Mouse (Mus musculus): ENCODE results near the gene Gtf2h1. TPM values are rescaled to one million over a fixed set of nuclear protein-coding genes. Genes with fewer than 3 reads are reported as not detected.

The Gtf2h1 gene
- polyA plus RNA-seq, 1 experiment from 2014 or later = 48.7 TPM

DNA sequence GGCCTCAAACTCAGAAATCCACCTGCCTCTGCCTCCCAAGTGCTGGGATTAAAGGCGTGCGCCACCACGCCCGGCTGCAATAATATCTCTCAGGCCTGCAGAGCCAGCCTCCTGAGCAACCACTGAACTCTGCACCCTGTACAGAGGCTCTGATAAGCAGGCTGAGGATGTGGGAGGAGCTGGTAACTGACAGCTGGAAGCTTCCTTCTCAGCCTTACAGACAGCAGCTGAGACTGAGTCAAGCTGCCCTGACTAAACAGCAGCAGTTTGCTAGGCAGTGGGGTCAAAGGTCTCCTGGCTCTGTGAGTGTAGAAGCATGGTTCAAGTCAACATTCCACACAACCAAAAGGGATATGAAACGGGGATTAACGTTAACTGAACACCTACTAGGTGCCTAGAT is 37.4 kb downstream of the Gtf2h1 start:
- Histone ChIP-seq H3K27ac (no peak overlapping the region), H3K4me2 (no peak overlapping the region), H3K9me3 (replicated peaks) (no peaks in the 10 kb centered on the region), H3K4me3 (no peak overlapping the region), H3K27me3 (no peaks in the 10 kb centered on the region), H3K36me3 (ENCODE audit: poor library complexity, severe bottlenecking) (no peaks in the 10 kb centered on the region), H3K4me1 (peaks cover 9% of the 10 kb centered on the region), H3K9ac (no peak overlapping the region)
- ATAC-seq = no peak
- WGBS = 91% methylated on average over 6 of the region's 6 CpGs

DNA sequence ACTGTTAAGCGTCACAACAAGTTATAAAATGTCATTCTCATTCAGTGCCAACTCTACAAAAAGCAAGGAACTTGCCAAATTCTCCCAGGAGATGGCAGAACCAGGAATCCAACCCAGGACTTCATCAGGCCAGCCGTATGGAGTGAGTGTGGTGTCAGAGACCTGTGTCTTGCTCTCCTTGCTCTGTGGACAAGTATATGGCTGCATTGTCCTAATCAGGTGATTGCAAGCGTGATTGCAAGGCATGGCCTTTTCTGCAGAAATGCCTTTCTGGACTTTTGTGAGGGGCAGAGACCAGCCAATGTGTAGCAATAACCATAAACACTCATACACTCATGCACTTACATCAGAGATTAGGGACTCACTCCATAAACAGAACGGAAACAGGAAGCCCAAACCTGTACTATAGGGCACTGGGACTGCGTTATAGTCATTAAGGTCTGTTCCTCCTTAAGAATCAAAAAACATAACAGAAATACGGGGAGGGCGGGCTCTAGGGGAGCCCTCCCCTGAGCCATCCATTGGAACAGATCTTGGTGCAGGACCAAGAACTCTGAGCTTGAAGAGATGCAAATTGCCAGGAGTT is 37.9 kb downstream of the Gtf2h1 start:
- WGBS = 88% methylated on average over 7 of the region's 7 CpGs

DNA sequence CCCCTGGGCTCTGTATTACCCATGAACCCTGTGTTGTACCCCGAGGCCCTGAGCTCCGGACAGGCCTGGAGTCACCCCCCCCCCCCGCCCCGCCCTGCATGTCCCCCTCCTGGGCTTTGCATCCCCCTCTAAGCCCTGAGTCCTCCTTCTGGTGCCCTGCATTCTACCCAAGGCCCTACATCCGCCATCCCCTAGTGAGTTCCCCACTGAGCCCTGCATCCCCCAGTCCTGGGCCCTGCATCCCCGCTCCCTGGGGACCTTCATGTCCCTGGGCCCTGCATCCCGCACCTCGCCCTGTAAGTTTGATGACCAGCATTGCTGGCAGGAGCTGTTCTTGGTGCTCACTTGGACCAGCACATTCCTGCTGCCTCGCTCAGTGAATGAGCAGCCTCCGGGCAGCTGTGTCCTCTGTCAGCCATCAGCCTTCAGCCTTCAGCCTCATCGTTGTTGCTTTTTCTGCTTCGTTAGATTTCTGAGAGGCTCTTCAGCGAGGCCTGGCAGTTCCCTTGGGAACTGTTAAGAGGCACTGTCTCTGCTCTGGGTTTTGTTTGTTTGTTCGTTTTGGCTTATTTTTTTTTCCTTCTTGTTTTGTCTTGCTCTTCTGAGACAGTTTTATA is 39.2 kb downstream of the Gtf2h1 start:
- Histone ChIP-seq H3K27me3 (no peaks in the 10 kb centered on the region), H3K4me2 (no peak overlapping the region), H3K4me1 (peaks cover 21% of the 10 kb centered on the region), H3K9me3 (replicated peaks) (no peaks in the 10 kb centered on the region), H3K4me3 (no peak overlapping the region), H3K36me3 (ENCODE audit: poor library complexity, severe bottlenecking) (no peaks in the 10 kb centered on the region), H3K9ac (0 out of 2 replicates have a peak overlapping the region, but pooled peaks have one; percentile 40), H3K27ac (no peak overlapping the region)
- ATAC-seq = no peak
- WGBS = 19% methylated on average over 12 of the region's 14 CpGs

More for the DNA sequence above, 37.9 kb downstream of the Gtf2h1 start:
- no peak overlapping the region for H3K4me3 ChIP-seq
- H3K27me3 ChIP-seq = no peaks in the 10 kb centered on the region
- no peaks in the 10 kb centered on the region for H3K36me3 ChIP-seq (ENCODE audit: poor library complexity, severe bottlenecking)
- H3K27ac ChIP-seq = no peak overlapping the region
- no peaks in the 10 kb centered on the region for H3K9me3 ChIP-seq (replicated peaks)
- no peak overlapping the region for H3K9ac ChIP-seq
- peaks cover 14% of the 10 kb centered on the region for H3K4me1 ChIP-seq
- no peak overlapping the region for H3K4me2 ChIP-seq
- no peak for ATAC-seq

DNA sequence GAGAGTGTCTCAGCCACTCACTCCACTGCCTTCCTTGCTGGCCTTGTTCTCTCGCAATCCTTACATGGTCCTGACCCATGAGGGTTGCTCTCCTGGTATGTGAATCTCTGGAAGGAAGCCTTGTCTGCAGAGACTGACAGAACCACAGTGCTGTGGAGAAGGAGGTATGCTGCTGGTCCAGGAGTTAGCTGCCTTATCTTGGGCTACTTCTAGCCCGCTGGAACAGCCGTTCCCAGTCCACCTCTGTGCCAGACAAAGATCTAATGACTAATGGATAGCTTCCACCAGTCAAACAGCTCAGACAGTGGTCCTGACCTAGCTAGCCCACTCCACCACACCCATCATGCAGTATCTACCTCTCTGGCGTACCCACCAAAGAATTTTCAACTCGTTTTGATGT is 40.5 kb downstream of the Gtf2h1 start:
- no peak overlapping the region for H3K4me2 ChIP-seq
- ATAC-seq = no peak
- no peak overlapping the region for H3K9ac ChIP-seq
- no peak overlapping the region for H3K27ac ChIP-seq
- peaks cover 5% of the 10 kb centered on the region; the same call in 1 of the 2 replicates for H3K27me3 ChIP-seq
- no peaks in the 10 kb centered on the region for H3K36me3 ChIP-seq (ENCODE audit: poor library complexity, severe bottlenecking)
- peaks cover 21% of the 10 kb centered on the region for H3K4me1 ChIP-seq
- no peak overlapping the region for H3K4me3 ChIP-seq
- WGBS = 89% methylated on average over 5 of the region's 5 CpGs
- H3K9me3 ChIP-seq (replicated peaks) = no peaks in the 10 kb centered on the region

DNA sequence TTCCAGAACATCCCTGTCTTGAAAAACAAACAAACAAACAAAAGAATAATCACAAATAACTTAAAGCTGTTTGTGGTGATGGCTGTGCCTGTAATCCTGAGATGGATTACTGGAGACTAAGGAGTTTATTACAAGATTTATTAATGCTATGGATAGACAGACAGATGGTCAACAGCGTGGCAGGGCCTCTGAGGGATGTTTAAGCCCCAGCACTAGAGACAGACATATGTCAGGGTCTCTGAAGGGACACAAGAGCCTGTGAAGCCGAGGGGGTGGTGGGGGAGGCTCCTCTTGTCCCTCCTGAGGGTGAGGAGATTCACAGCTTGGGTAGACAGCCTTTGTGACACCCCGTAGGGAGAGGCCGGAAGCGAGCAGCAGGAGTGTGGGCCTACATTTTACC is 41.2 kb downstream of the Gtf2h1 start:
- WGBS = 38% methylated on average over 5 of the region's 5 CpGs
- no peak for ATAC-seq

DNA sequence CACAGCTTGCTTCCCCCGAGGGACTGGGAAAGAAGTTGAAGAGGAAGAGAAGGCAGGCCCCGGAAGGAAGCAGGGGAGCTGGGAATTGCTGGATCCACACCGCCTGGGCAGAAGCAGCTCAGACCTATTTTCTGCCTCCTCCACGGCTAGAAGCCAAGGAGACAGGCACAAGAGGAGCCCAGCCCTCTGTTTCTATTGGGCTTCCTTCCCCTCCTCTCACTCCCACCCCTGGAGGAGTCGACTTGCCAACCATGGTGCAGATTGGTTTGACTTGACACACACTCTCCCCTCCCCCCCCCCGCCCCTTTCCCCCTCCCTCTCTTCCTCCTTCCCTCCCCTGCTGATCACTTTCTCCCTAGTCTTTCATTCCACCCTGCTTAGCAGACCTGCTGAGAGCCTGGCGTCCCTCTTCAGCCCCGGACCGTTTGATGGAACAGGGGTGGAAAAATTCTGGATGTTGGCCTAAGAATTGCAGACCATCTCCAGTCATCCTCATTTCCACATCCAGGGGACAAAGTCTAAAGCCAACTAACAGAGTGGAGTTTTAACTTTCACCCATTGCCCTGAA is 42.3 kb downstream of the Gtf2h1 start:
- Histone ChIP-seq H3K27ac (0 out of 2 replicates have a peak overlapping the region, but pooled peaks have one; percentile 20), H3K36me3 (ENCODE audit: poor library complexity, severe bottlenecking) (no peaks in the 10 kb centered on the region), H3K27me3 (peaks cover 8% of the 10 kb centered on the region; the same call in 1 of the 2 replicates), H3K4me3 (no peak overlapping the region), H3K4me2 (0 out of 2 replicates have a peak overlapping the region, but pooled peaks have one; percentile 15), H3K4me1 (peaks cover 21% of the 10 kb centered on the region), H3K9ac (no peak overlapping the region), H3K9me3 (replicated peaks) (no peaks in the 10 kb centered on the region)
- peak; percentile 62 for ATAC-seq
- 3% methylated on average over 9 of the region's 9 CpGs for WGBS

More for the DNA sequence above, 41.2 kb downstream of the Gtf2h1 start:
- H3K27ac ChIP-seq = no peak overlapping the region
- H3K9me3 ChIP-seq (replicated peaks) = no peaks in the 10 kb centered on the region
- peaks cover 5% of the 10 kb centered on the region; the same call in 1 of the 2 replicates for H3K27me3 ChIP-seq
- H3K4me1 ChIP-seq = peaks cover 21% of the 10 kb centered on the region
- no peak overlapping the region for H3K4me3 ChIP-seq
- no peaks in the 10 kb centered on the region for H3K36me3 ChIP-seq (ENCODE audit: poor library complexity, severe bottlenecking)
- no peak overlapping the region for H3K9ac ChIP-seq
- H3K4me2 ChIP-seq = no peak overlapping the region

DNA sequence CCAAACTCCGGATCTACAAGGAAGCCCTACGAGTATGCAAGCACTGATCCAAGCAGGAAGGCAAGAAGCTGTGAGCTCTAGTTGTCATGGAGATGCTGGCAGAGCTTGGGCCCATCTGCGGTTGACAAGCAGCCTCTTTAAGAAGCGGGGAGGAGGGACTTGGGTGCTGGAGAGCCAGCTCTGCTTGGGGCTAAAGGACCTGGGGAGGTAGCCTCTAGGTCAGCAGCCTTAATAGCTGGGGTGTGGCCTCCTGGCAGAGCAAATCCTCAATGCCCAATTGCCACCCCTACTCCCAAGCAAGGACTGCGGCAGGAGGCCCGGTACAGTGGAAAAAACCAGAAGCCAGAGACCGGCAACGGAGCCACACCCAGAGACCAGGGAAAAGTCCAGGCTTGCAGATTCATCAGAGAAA is 43.0 kb downstream of the Gtf2h1 start:
- ATAC-seq = peak; percentile 91
- no peak overlapping the region for H3K9ac ChIP-seq
- 11% methylated on average over 8 of the region's 8 CpGs for WGBS
- H3K4me3 ChIP-seq = no peak overlapping the region
- H3K27me3 ChIP-seq = peaks cover 8% of the 10 kb centered on the region; the same call in 1 of the 2 replicates
- H3K4me1 ChIP-seq = peaks cover 21% of the 10 kb centered on the region
- no peaks in the 10 kb centered on the region for H3K9me3 ChIP-seq (replicated peaks)
- H3K27ac ChIP-seq = 0 out of 2 replicates have a peak overlapping the region, but pooled peaks have one; percentile 20
- peak overlapping the region; percentile 33 for H3K4me2 ChIP-seq
- no peaks in the 10 kb centered on the region for H3K36me3 ChIP-seq (ENCODE audit: poor library complexity, severe bottlenecking)

DNA sequence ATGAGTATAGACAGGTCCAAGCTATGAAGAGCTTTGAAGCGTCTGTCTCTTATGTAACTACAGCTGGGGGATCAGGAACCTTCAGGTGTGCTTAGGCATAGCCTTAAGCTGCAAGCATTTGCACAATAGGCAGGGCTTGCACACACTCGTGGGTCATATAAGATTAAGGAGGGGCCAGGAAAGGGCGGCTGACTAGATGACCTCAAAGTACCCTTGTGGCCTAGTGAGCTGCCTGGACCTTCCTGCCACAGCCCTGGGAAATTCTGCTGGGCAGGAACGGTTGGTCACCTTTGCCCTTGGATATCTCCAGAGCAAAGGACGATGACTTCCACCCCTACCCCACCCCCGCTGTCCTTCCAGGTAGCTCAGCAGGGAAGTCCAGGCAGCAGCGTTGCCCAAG is 43.5 kb downstream of the Gtf2h1 start:
- no peak for ATAC-seq
- peaks cover 21% of the 10 kb centered on the region for H3K4me1 ChIP-seq
- no peak overlapping the region for H3K4me3 ChIP-seq
- 38% methylated on average over 7 of the region's 7 CpGs for WGBS
- H3K27ac ChIP-seq = no peak overlapping the region
- H3K36me3 ChIP-seq (ENCODE audit: poor library complexity, severe bottlenecking) = no peaks in the 10 kb centered on the region
- no peak overlapping the region; the same call in 1 of the 2 replicates for H3K4me2 ChIP-seq
- no peak overlapping the region for H3K9ac ChIP-seq
- no peaks in the 10 kb centered on the region for H3K9me3 ChIP-seq (replicated peaks)
- H3K27me3 ChIP-seq = peaks cover 8% of the 10 kb centered on the region; the same call in 1 of the 2 replicates

DNA sequence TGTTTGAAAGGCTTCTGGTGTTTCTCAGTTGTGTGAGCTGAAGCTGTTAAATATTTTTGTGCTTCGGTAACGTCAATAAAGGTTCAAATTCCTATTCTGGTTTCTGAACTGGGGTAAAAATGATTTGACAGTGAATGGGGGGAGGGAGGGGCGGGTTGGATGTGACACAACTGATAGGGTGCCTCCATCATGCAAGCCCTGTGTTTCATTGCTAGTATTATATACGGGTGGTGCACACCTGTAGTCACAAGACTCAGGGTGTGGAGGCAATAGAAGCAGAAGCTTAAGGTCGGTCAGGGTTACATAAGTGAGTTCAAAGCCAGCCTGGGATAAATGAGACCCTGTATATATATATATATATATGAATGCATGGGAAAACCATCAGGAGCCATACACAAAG is 44.0 kb downstream of the Gtf2h1 start:
- no peak for ATAC-seq
- Histone ChIP-seq H3K4me2 (no peak overlapping the region), H3K9ac (no peak overlapping the region), H3K9me3 (replicated peaks) (no peaks in the 10 kb centered on the region), H3K36me3 (ENCODE audit: poor library complexity, severe bottlenecking) (no peaks in the 10 kb centered on the region), H3K4me1 (peaks cover 23% of the 10 kb centered on the region), H3K4me3 (no peak overlapping the region), H3K27ac (no peak overlapping the region), H3K27me3 (peaks cover 8% of the 10 kb centered on the region; the same call in 1 of the 2 replicates)
- WGBS = 81% methylated on average over 5 of the region's 5 CpGs

DNA sequence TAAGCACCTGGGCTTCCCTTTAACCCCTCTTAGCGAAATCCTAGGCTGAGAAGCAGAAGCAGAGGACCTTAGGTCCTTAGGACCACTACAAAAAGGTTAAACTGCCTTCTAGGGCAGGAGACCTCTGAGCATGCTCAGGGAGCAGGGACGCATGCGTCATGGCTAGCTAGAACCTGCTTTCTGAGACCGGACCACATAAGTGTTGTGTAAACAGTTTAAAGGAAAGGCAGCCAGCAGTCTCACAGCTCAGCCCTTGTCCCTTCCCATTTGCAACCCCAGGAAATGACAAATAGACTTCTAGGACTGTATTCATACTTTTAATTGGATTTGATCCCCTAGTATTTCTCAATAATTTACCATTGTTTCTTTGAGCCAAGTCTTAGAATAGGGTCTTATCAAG is 44.4 kb downstream of the Gtf2h1 start:
- H3K4me1 ChIP-seq = peaks cover 28% of the 10 kb centered on the region
- no peaks in the 10 kb centered on the region for H3K9me3 ChIP-seq (replicated peaks)
- H3K4me2 ChIP-seq = no peak overlapping the region
- H3K9ac ChIP-seq = no peak overlapping the region
- H3K36me3 ChIP-seq (ENCODE audit: poor library complexity, severe bottlenecking) = no peaks in the 10 kb centered on the region
- 52% methylated on average over 4 of the region's 4 CpGs for WGBS
- no peak overlapping the region for H3K27ac ChIP-seq
- peaks cover 8% of the 10 kb centered on the region; the same call in 1 of the 2 replicates for H3K27me3 ChIP-seq
- no peak for ATAC-seq
- no peak overlapping the region for H3K4me3 ChIP-seq

DNA sequence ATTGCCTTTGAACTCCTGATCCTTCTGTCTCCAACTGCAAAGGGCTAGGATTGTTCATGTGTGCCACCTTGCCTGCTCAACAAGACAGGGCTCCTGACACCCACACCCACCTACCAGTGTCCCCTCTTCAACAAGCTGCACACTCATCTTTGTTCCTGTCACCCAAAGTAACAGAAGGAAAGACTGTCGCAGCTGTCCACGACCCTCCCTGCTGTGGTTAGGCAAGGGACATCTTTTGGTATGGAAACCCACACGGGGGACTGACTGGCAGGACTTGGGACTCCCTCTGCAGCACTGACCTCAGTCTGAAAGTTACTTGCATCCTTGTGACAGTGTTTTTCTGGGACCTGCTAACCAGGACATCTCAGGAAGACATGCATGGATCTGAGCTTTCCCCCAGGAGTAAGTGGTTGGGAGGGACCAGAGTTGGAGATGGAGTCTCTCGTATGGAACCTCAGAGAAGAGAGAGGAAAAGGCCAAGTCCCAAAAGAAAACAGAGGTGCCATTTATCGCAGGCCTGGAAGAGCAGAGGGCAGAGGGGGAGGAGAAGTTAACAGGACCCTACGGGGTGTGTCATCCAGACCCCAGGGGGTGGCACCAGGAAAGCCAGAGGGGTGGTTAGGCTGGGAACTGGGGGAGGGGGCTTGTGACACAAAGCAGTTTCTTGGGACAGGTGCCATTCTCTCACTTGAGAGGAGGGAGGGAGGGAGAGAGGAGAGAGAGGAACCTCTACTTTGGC is 45.1 kb downstream of the Gtf2h1 start, which contains the start of gene Ldha:
Ldha (plus strand) TSS at position 689 of the 739 bp plus-strand sequence.
- Histone ChIP-seq H3K9ac (no peak within 1 kb of the TSS), H3K9me3 (replicated peaks) (no peaks in the 10 kb centered on the region), H3K4me3 (no peak within 1 kb of the TSS), H3K4me2 (no peak within 1 kb of the TSS), H3K36me3 (ENCODE audit: poor library complexity, severe bottlenecking) (no peaks in the 10 kb centered on the region), H3K4me1 (peaks cover 28% of the 10 kb centered on the region), H3K27me3 (peaks cover 8% of the 10 kb centered on the region; the same call in 1 of the 2 replicates), H3K27ac (no peak within 1 kb of the TSS)
- 32% methylated on average over 6 of the region's 6 CpGs for WGBS
- ATAC-seq = no peak

DNA sequence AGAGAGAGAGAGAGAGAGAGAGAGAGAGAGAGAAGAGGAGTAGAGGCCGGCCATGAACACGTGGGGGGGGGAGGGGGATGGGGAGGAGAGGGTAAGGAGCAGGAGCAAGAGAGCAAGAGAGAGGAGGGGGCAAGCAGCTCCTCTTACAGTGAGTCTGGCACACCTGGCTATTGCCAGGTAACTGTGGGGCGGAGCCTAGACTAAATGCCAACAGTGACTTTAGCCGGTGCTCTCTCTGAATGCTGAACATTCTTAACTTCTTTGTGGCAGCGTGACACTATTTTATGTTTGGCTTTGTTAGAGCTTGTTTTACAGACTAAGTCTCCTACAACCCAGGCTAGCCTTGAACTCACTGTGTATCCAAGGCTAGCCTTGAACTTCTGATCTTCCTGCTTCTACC is 46.4 kb downstream of the Gtf2h1 start:
- Histone ChIP-seq H3K4me3 (no peak overlapping the region), H3K4me2 (no peak overlapping the region)
- 37% methylated on average over 5 of the region's 5 CpGs for WGBS

More for the DNA sequence above, 46.4 kb downstream of the Gtf2h1 start:
- no peak for ATAC-seq
- Histone ChIP-seq H3K9me3 (replicated peaks) (no peaks in the 10 kb centered on the region), H3K9ac (no peak overlapping the region), H3K4me1 (peaks cover 32% of the 10 kb centered on the region), H3K27ac (no peak overlapping the region), H3K27me3 (peaks cover 8% of the 10 kb centered on the region; the same call in 1 of the 2 replicates), H3K36me3 (ENCODE audit: poor library complexity, severe bottlenecking) (no peaks in the 10 kb centered on the region)

All from forebrain, embryonic 13.5 days (tissue).